In the genomic region with DNA sequence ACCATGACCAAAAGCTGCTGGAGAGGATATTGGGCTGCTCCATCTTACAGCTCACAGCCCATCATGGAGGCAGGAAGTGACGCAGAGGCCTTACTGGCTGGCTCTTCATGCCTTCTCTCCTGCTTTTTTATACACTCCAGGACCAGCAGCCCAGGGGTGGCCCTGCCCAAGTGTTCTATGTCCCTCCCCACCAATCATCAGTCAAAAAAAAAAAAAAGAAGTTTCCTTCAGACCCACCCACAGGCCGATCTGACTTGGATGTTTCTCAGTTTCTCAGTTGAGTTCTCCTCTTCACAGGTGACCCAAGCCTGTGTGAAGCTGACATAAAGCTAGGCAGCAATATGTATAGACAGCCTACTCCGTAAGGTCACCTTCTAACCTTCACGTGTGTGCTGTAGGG, we compare ENCODE assay signal across 34 mouse cellular contexts. TPM values are rescaled to one million over a fixed set of nuclear protein-coding genes. Genes with fewer than 3 reads are reported as not detected.
"Had no signal": no experiment of that assay in that cellular context is flagged by ENCODE, and none has a peak within 500 bp of the region (broad histone marks: within the 10 kb centered on the region; RNA-seq: fewer than 3 reads in every experiment).

No protein-coding gene starts in this region.

- H3K4me2 ChIP-seq: limb, embryonic 12.5 days; limb, embryonic 13.5 days; limb, embryonic 15.5 days; liver, embryonic 11.5 days; liver, embryonic 12.5 days; liver, embryonic 13.5 days; liver, embryonic 15.5 days; lung, embryonic 14.5 days; lung, embryonic 15.5 days; midbrain, embryonic 12.5 days; midbrain, embryonic 15.5 days had no signal

- H3K27ac ChIP-seq: left cerebral cortex, adult 2 months; limb, embryonic 10.5 days; limb, embryonic 12.5 days; limb, embryonic 13.5 days; limb, embryonic 15.5 days; liver, embryonic 12.5 days; liver, embryonic 13.5 days; liver, embryonic 14.5 days; liver, embryonic 15.5 days; lung, embryonic 15.5 days; macrophage; midbrain, embryonic 10.5 days; midbrain, embryonic 12.5 days; midbrain, embryonic 15.5 days had no signal

- H3K27me3 ChIP-seq: limb, embryonic 12.5 days; limb, embryonic 13.5 days; limb, embryonic 15.5 days; liver, embryonic 12.5 days; liver, embryonic 13.5 days; liver, embryonic 15.5 days; lung, embryonic 15.5 days; midbrain, embryonic 12.5 days; midbrain, embryonic 15.5 days had no signal

- H3K9ac ChIP-seq: limb, embryonic 12.5 days; limb, embryonic 13.5 days; limb, embryonic 15.5 days; liver, embryonic 12.5 days; liver, embryonic 13.5 days; liver, embryonic 14.5 days; liver, embryonic 15.5 days; liver, postnatal 0 days; lung, embryonic 14.5 days; lung, embryonic 15.5 days; midbrain, embryonic 12.5 days; midbrain, embryonic 15.5 days had no signal

- H3K9me3 ChIP-seq: limb, embryonic 10.5 days; limb, embryonic 12.5 days; limb, embryonic 13.5 days; limb, embryonic 15.5 days; liver, embryonic 12.5 days; liver, embryonic 13.5 days; liver, embryonic 15.5 days; lung, embryonic 15.5 days; megakaryocyte, embryonic 14.5 days; midbrain, embryonic 10.5 days; midbrain, embryonic 12.5 days; midbrain, embryonic 15.5 days had no signal

- DNase-seq: left cerebral cortex, postnatal 4 days; liver; liver, embryonic 13.5 days; liver, postnatal 0 days; lung, adult 18-20 months; lung, adult 2 months; lung, embryonic 14.5 days; lung, postnatal 10 days; lung, postnatal 14 days; lung, postnatal 36 days; lung, postnatal 4 days; midbrain, embryonic 14.5 days had no signal

- ATAC-seq: liver, embryonic 12.5 days; liver, postnatal 0 days; lung, postnatal 0 days; midbrain, embryonic 15.5 days; midbrain, embryonic 16.5 days had no signal

- H3K4me1 ChIP-seq: limb, embryonic 15.5 days; liver, embryonic 12.5 days; liver, embryonic 13.5 days; liver, embryonic 15.5 days; megakaryocyte, embryonic 14.5 days; midbrain, embryonic 15.5 days had no signal

- H3K4me3 ChIP-seq: left cerebral cortex, adult 2 months; limb, embryonic 10.5 days; limb, embryonic 12.5 days; limb, embryonic 13.5 days; limb, embryonic 15.5 days; liver, embryonic 12.5 days; liver, embryonic 13.5 days; liver, embryonic 15.5 days; lung, embryonic 15.5 days; megakaryocyte, embryonic 14.5 days; midbrain, embryonic 10.5 days; midbrain, embryonic 12.5 days; midbrain, embryonic 15.5 days; myocyte had no signal

- H3K36me3 ChIP-seq: limb, embryonic 10.5 days; limb, embryonic 12.5 days; limb, embryonic 13.5 days; limb, embryonic 15.5 days; liver, embryonic 12.5 days; liver, embryonic 13.5 days; liver, embryonic 15.5 days; lung, embryonic 15.5 days; midbrain, embryonic 10.5 days; midbrain, embryonic 12.5 days; midbrain, embryonic 15.5 days had no signal

RNA-seq across cellular contexts. Expression of gene Tcerg1l, which starts 19.0 kb away (rescaled TPM):
- total RNA-seq: liver, adult 2 months; megakaryocyte, adult 5-6 weeks; megakaryocyte-erythroid progenitor cell, adult 5-6 weeks had no signal
- polyA plus RNA-seq: liver, adult 2 months; liver, embryonic 15.5 days; liver, embryonic 16.5 days; liver, postnatal 0 days; macrophage; myocyte had no signal
